Mouse (Mus musculus) liver, embryonic 15.5 days (tissue): ENCODE data around the gene Actb. TPM values are rescaled to one million over a fixed set of nuclear protein-coding genes. Genes with fewer than 3 reads are reported as not detected.

Source experiments
- ATAC-seq: fragments of 200-750 bp; cut with Nextera tagmentation; 2 replicates; pipeline ENCODE4 v1.8.0; 2017; ENCODE audit warnings: moderate number of reproducible peaks, mild to moderate bottlenecking, moderate library complexity; ENCODE audit not compliant: insufficient read depth
- H3K27ac ChIP-seq: fragments of 300-500 bp; sonication (generic); replicated peaks from 2 replicates; pipeline ENCODE4 v1.5.1; 2015; ENCODE audit warnings: mild to moderate bottlenecking, inconsistent platforms
- H3K27me3 ChIP-seq: fragments of 300-500 bp; sonication (generic); 2 replicates; pipeline ENCODE4 v1.6.1; 2015; ENCODE audit warnings: mild to moderate bottlenecking, inconsistent platforms
- H3K36me3 ChIP-seq: fragments of 300-500 bp; sonication (generic); replicated peaks from 2 replicates; pipeline ENCODE4 v1.6.1; 2015; ENCODE audit warnings: moderate library complexity, mild to moderate bottlenecking, inconsistent platforms
- H3K4me1 ChIP-seq: fragments of 300-500 bp; sonication (generic); replicated peaks from 2 replicates; pipeline ENCODE4 v1.6.1; 2015; ENCODE audit warnings: inconsistent platforms
- H3K4me2 ChIP-seq: fragments of 300-500 bp; sonication (generic); 2 replicates; pipeline ENCODE4 v1.6.1; 2015; ENCODE audit warnings: moderate library complexity, mild to moderate bottlenecking, inconsistent platforms
- H3K4me3 ChIP-seq: fragments of 300-500 bp; sonication (generic); replicated peaks from 2 replicates; pipeline ENCODE4 v1.5.1; 2015; ENCODE audit warnings: mild to moderate bottlenecking, inconsistent platforms
- H3K9ac ChIP-seq: fragments of 300-500 bp; sonication (generic); 2 replicates; pipeline ENCODE4 v1.6.1; 2015; ENCODE audit warnings: moderate library complexity, mild to moderate bottlenecking, inconsistent platforms
- H3K9me3 ChIP-seq: fragments of 300-500 bp; sonication (generic); replicated peaks from 2 replicates; pipeline ENCODE4 v1.6.1; 2016; ENCODE audit warnings: inconsistent platforms
- WGBS: fragments of 180-500 bp; shearing (Covaris S2); methylation state at CpG from one replicate; pipeline ENCODE4 v1.1.7; 2015; ENCODE audit warnings: mixed read lengths; ENCODE audit not compliant: insufficient replicate concordance; 5-methylcytosine and 5-hydroxymethylcytosine counted together
- polyA plus RNA-seq: library from polyadenylated mRNA; unstranded; fragments of >200 nt; fragmentation: Nextera tagmentation; extraction: Ambion mirVana; gene quantifications from 2 replicates; pipeline ENCODE4 v1.2.1, GENCODE M21; 2015

The Actb gene
- polyA plus RNA-seq, 1 experiment from 2014 or later: 6,728 TPM

GRCm38 (mm10) chr5:142875513-142875905, 31.0 kb downstream of the Actb start:
- 85% methylated on average over 10 of the region's 10 CpGs for WGBS
- Histone ChIP-seq H3K4me1 (peaks cover 21% of the 10 kb centered on the region), H3K36me3 (peaks cover 14% of the 10 kb centered on the region; the same call in 1 of the 2 replicates), H3K4me3 (no peak overlapping the region), H3K27ac (no peak overlapping the region), H3K27me3 (no peaks in the 10 kb centered on the region), H3K4me2 (no peak overlapping the region), H3K9ac (no peak overlapping the region), H3K9me3 (no peaks in the 10 kb centered on the region)
- ATAC-seq: no peak

GRCm38 (mm10) chr5:142874791-142875512, 31.6 kb downstream of the Actb start:
- Histone ChIP-seq H3K9me3 (no peaks in the 10 kb centered on the region), H3K36me3 (peaks cover 14% of the 10 kb centered on the region; the same call in 1 of the 2 replicates), H3K4me1 (peaks cover 15% of the 10 kb centered on the region), H3K27ac (no peak overlapping the region), H3K27me3 (no peaks in the 10 kb centered on the region), H3K4me3 (no peak overlapping the region), H3K4me2 (no peak overlapping the region), H3K9ac (no peak overlapping the region)
- ATAC-seq: no peak
- 83% methylated on average over 13 of the region's 13 CpGs for WGBS

- no peak overlapping the region for H3K4me3 ChIP-seq
- no peak overlapping the region for H3K4me2 ChIP-seq
- no peaks in the 10 kb centered on the region for H3K9me3 ChIP-seq
- 75% methylated on average over 7 of the region's 7 CpGs for WGBS
- H3K4me1 ChIP-seq: peaks cover 5% of the 10 kb centered on the region; the same call in 1 of the 2 replicates
- no peak overlapping the region for H3K9ac ChIP-seq
- H3K27ac ChIP-seq: no peak overlapping the region
- H3K36me3 ChIP-seq: peaks cover 14% of the 10 kb centered on the region; the same call in 1 of the 2 replicates
- H3K27me3 ChIP-seq: no peaks in the 10 kb centered on the region
- ATAC-seq: no peak
These were observed 32.8 kb downstream of the Actb start for GRCm38 (mm10) chr5:142873718-142874117.

GRCm38 (mm10) chr5:142871765-142872164, 34.8 kb downstream of the Actb start:
- Histone ChIP-seq H3K27me3 (no peaks in the 10 kb centered on the region), H3K4me1 (no peaks in the 10 kb centered on the region), H3K9ac (no peak overlapping the region), H3K9me3 (no peaks in the 10 kb centered on the region), H3K36me3 (peaks cover 8% of the 10 kb centered on the region; the same call in 1 of the 2 replicates), H3K4me3 (no peak overlapping the region), H3K27ac (no peak overlapping the region), H3K4me2 (no peak overlapping the region)
- WGBS: 67% methylated on average over 12 of the region's 12 CpGs
- no peak for ATAC-seq

GRCm38 (mm10) chr5:142869463-142869862, 37.1 kb downstream of the Actb start:
- no peak overlapping the region for H3K27ac ChIP-seq
- H3K36me3 ChIP-seq: peaks cover 8% of the 10 kb centered on the region; the same call in 1 of the 2 replicates
- no peak overlapping the region for H3K9ac ChIP-seq
- H3K4me2 ChIP-seq: no peak overlapping the region
- no peak for ATAC-seq
- H3K4me3 ChIP-seq: no peak overlapping the region
- no peaks in the 10 kb centered on the region for H3K9me3 ChIP-seq
- 85% methylated on average over 13 of the region's 13 CpGs for WGBS
- no peaks in the 10 kb centered on the region for H3K4me1 ChIP-seq
- H3K27me3 ChIP-seq: no peaks in the 10 kb centered on the region

GRCm38 (mm10) chr5:142857763-142858229, 48.8 kb downstream of the Actb start:
- Histone ChIP-seq H3K9ac (no peak overlapping the region), H3K4me2 (no peak overlapping the region), H3K4me3 (no peak overlapping the region), H3K4me1 (peaks cover 15% of the 10 kb centered on the region), H3K9me3 (0 out of 2 replicates have a peak, but pooled peaks cover 6% of the 10 kb centered on the region), H3K27ac (no peak overlapping the region), H3K36me3 (no peaks in the 10 kb centered on the region), H3K27me3 (peaks cover 19% of the 10 kb centered on the region)
- ATAC-seq: no peak
- 22% methylated on average over 16 of the region's 16 CpGs for WGBS

GRCm38 (mm10) chr5:142856408-142856807, 50.1 kb downstream of the Actb start:
- ATAC-seq: no peak
- Histone ChIP-seq H3K9ac (no peak overlapping the region), H3K9me3 (0 out of 2 replicates have a peak, but pooled peaks cover 6% of the 10 kb centered on the region), H3K27me3 (peaks cover 19% of the 10 kb centered on the region), H3K4me3 (no peak overlapping the region), H3K36me3 (no peaks in the 10 kb centered on the region), H3K4me2 (no peak overlapping the region), H3K4me1 (peaks cover 15% of the 10 kb centered on the region), H3K27ac (no peak overlapping the region)
- 62% methylated on average over 4 of the region's 4 CpGs for WGBS

GRCm38 (mm10) chr5:142854877-142855276, 51.7 kb downstream of the Actb start:
- Histone ChIP-seq H3K36me3 (no peaks in the 10 kb centered on the region), H3K4me1 (peaks cover 15% of the 10 kb centered on the region), H3K4me2 (no peak overlapping the region), H3K27me3 (peaks cover 19% of the 10 kb centered on the region), H3K9ac (no peak overlapping the region), H3K4me3 (no peak overlapping the region), H3K9me3 (0 out of 2 replicates have a peak, but pooled peaks cover 6% of the 10 kb centered on the region), H3K27ac (no peak overlapping the region)
- WGBS: 66% methylated on average over 10 of the region's 10 CpGs
- ATAC-seq: no peak

- H3K36me3 ChIP-seq: no peaks in the 10 kb centered on the region
- 0 out of 2 replicates have a peak, but pooled peaks cover 6% of the 10 kb centered on the region for H3K9me3 ChIP-seq
- no peak overlapping the region for H3K27ac ChIP-seq
- peak; percentile 57 for ATAC-seq
- no peak overlapping the region for H3K4me3 ChIP-seq
- peaks cover 11% of the 10 kb centered on the region for H3K27me3 ChIP-seq
- H3K9ac ChIP-seq: no peak overlapping the region
- 40% methylated on average over 6 of the region's 6 CpGs for WGBS
- H3K4me2 ChIP-seq: no peak overlapping the region
- H3K4me1 ChIP-seq: peaks cover 15% of the 10 kb centered on the region
These were observed 53.0 kb downstream of the Actb start for GRCm38 (mm10) chr5:142853585-142853984.
